Mouse (Mus musculus): Measurements from ENCODE around the gene Svop. TPM values are rescaled to one million over a fixed set of nuclear protein-coding genes. Genes with fewer than 3 reads are reported as not detected.

The Svop gene
- 85.9 and 93.9 TPM in 2 replicates for polyA plus RNA-seq (2015; fragmentation: Nextera tagmentation; extraction: Ambion mirVana)

GRCm38 (mm10) chr5:114091057-114091807 lies at the start of gene Svop:
TSS of gene Svop (minus strand) at chr5:114091570.
- Histone ChIP-seq H3K9me3 (no peaks in the 10 kb centered on the region), H3K4me3 (peak within 1 kb of the TSS; percentile 67), H3K27me3 (no peaks in the 10 kb centered on the region), H3K4me2 (peak within 1 kb of the TSS; percentile 62), H3K27ac (replicated peaks) (peak within 1 kb of the TSS; percentile 92), H3K36me3 (no peaks in the 10 kb centered on the region), H3K9ac (peak within 1 kb of the TSS; percentile 86), H3K4me1 (replicated peaks) (peaks cover 23% of the 10 kb centered on the region)
- WGBS, result 3% methylated on average over 40 of the region's 40 CpGs
- ATAC-seq (ENCODE audit: low FRiP score, low read depth), result peak; percentile 83

- Histone ChIP-seq H3K4me1 (replicated peaks) (peaks cover 29% of the 10 kb centered on the region), H3K36me3 (no peaks in the 10 kb centered on the region), H3K27me3 (no peaks in the 10 kb centered on the region), H3K4me2 (peak overlapping the region; percentile 30), H3K9ac (no peak overlapping the region), H3K4me3 (no peak overlapping the region), H3K27ac (replicated peaks) (peak overlapping the region; percentile 81), H3K9me3 (no peaks in the 10 kb centered on the region)
- WGBS, result 10% methylated on average over 9 of the region's 9 CpGs
- ATAC-seq (ENCODE audit: low FRiP score, low read depth), result peak; percentile 87
These were observed 47.8 kb upstream of the Svop start for GRCm38 (mm10) chr5:114139175-114139574.

- H3K27ac ChIP-seq (replicated peaks), result peak overlapping the region; percentile 81
- no peaks in the 10 kb centered on the region for H3K9me3 ChIP-seq
- no peak overlapping the region for H3K9ac ChIP-seq
- H3K27me3 ChIP-seq, result no peaks in the 10 kb centered on the region
- 57% methylated on average over 21 of the region's 21 CpGs for WGBS
- H3K4me2 ChIP-seq, result peak overlapping the region; percentile 30
- H3K36me3 ChIP-seq, result no peaks in the 10 kb centered on the region
- H3K4me1 ChIP-seq (replicated peaks), result peaks cover 29% of the 10 kb centered on the region
- ATAC-seq (ENCODE audit: low FRiP score, low read depth), result 0 out of 2 replicates have a peak, but pooled peaks have one; percentile 31
- no peak overlapping the region for H3K4me3 ChIP-seq
These were observed 47.2 kb upstream of the Svop start for GRCm38 (mm10) chr5:114138277-114139164.

DNA sequence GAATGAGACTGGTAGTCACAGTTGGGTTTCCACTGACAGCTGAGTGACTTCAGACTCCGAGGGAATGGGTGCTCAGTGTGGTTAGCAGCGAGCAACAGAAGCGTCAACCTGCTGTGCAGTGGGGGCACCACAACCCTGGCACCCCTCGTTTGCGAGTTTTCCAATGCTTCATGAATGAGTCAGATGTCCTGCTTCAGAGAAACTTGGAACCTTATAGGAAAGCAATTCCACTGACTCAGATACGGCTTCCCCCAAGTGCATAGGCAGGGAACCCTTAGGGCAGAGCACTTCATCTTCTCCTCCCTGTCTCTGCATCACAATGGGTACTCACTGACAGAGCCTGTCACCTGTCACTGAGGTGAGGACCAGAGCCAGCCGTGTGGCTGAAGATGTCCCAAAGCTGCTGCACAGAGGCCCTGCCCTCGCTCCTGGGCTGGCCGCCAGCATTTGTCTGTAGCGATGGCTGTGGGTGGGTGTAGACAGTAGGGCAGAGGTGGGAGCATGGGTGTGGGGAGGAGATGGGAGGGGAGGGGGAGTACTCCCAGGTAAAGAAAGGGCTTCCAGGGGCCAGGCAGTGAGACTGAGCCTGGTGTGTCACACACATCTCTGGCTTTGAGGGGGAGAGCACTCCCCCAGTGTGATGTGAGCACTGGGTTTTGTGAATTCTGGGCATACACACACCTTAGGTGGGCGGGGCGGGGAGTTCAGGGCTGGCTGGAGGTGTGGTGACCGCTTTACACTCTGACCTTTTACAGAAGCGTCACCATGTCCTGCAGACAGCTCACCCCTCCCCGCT lies 46.3 kb upstream of the Svop start:
- 77% methylated on average over 15 of the region's 15 CpGs for WGBS
- Histone ChIP-seq H3K4me2 (no peak overlapping the region), H3K27me3 (no peaks in the 10 kb centered on the region), H3K27ac (replicated peaks) (peak overlapping the region; percentile 81; the same call in 1 of the 2 replicates), H3K4me1 (replicated peaks) (peaks cover 29% of the 10 kb centered on the region), H3K36me3 (no peaks in the 10 kb centered on the region), H3K9me3 (no peaks in the 10 kb centered on the region), H3K9ac (no peak overlapping the region), H3K4me3 (no peak overlapping the region)
- ATAC-seq (ENCODE audit: low FRiP score, low read depth), result no peak

DNA sequence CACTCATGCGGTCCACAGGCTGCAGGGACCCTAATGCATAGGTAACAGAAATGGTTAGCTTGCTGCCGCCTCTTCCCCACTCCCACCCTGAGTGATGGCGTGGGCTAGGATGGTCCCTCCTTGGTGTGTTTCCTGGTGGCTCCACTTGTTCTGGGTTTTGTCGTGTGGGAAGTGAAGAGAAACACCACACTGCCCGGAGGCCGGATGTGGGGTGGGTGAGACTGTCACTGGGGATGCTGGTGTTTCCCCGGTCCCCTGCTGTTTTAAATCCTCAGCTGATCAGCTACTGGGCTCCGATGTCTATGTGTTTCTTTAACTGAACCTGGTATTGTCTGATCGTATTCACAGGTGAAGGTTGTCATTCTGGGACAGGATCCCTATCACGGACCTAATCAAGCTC lies 44.1 kb upstream of the Svop start:
- Histone ChIP-seq H3K27me3 (no peaks in the 10 kb centered on the region), H3K9ac (no peak overlapping the region), H3K4me1 (replicated peaks) (peaks cover 41% of the 10 kb centered on the region), H3K27ac (replicated peaks) (no peak overlapping the region), H3K4me3 (no peak overlapping the region), H3K9me3 (no peaks in the 10 kb centered on the region), H3K4me2 (no peak overlapping the region), H3K36me3 (no peaks in the 10 kb centered on the region)
- no peak for ATAC-seq (ENCODE audit: low FRiP score, low read depth)
- WGBS, result 91% methylated on average over 10 of the region's 10 CpGs

- WGBS, result 70% methylated on average over 6 of the region's 6 CpGs
- ATAC-seq (ENCODE audit: low FRiP score, low read depth), result no peak
- no peaks in the 10 kb centered on the region for H3K27me3 ChIP-seq
These were observed 42.7 kb upstream of the Svop start for GRCm38 (mm10) chr5:114134091-114134534.

DNA sequence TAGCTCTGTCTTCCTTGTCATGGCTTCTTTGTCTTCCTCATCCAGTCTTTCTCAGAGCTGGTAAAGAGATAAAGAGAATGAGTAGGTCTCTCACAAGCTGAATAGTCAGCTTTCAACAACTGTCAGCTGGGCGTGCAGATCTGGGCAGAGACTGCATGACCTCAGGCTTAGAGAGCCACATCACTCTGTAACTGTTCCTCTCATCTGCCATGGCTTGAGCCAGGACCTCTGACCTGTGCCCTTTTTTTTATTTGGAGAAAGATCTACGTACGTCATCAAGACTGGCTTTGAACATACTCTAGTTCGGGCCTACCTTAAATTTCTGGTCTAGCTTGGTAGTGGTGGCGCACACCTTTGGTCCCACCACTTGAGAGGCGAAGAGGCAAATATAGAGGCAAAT lies 41.5 kb upstream of the Svop start:
- WGBS, result 83% methylated on average over 6 of the region's 6 CpGs
- H3K9me3 ChIP-seq, result no peaks in the 10 kb centered on the region
- no peaks in the 10 kb centered on the region for H3K36me3 ChIP-seq
- no peak overlapping the region for H3K9ac ChIP-seq
- no peaks in the 10 kb centered on the region for H3K27me3 ChIP-seq
- no peak overlapping the region for H3K27ac ChIP-seq (replicated peaks)
- ATAC-seq (ENCODE audit: low FRiP score, low read depth), result no peak
- H3K4me3 ChIP-seq, result no peak overlapping the region
- no peak overlapping the region for H3K4me2 ChIP-seq
- peaks cover 23% of the 10 kb centered on the region for H3K4me1 ChIP-seq (replicated peaks)

More at GRCm38 (mm10) chr5:114134091-114134534, 42.7 kb upstream of the Svop start:
- Histone ChIP-seq H3K9ac (no peak overlapping the region), H3K4me3 (no peak overlapping the region), H3K36me3 (no peaks in the 10 kb centered on the region), H3K27ac (replicated peaks) (no peak overlapping the region), H3K9me3 (no peaks in the 10 kb centered on the region), H3K4me2 (no peak overlapping the region), H3K4me1 (replicated peaks) (peaks cover 35% of the 10 kb centered on the region)

- Histone ChIP-seq H3K9ac (peak overlapping the region; percentile 45), H3K9me3 (no peaks in the 10 kb centered on the region), H3K27me3 (no peaks in the 10 kb centered on the region), H3K36me3 (no peaks in the 10 kb centered on the region), H3K4me1 (replicated peaks) (peaks cover 16% of the 10 kb centered on the region), H3K27ac (replicated peaks) (peak overlapping the region; percentile 56), H3K4me2 (peak overlapping the region; percentile 93), H3K4me3 (peak overlapping the region; percentile 70)
- ATAC-seq (ENCODE audit: low FRiP score, low read depth), result no peak
- WGBS, result 1% methylated on average over 15 of the region's 15 CpGs
These were observed 40.1 kb upstream of the Svop start for GRCm38 (mm10) chr5:114131521-114131840.

GRCm38 (mm10) chr5:114130698-114131520 lies 39.5 kb upstream of the Svop start:
- peak; percentile 98 for ATAC-seq (ENCODE audit: low FRiP score, low read depth)
- Histone ChIP-seq H3K27me3 (no peaks in the 10 kb centered on the region), H3K4me2 (peak overlapping the region; percentile 93), H3K9ac (peak overlapping the region; percentile 45), H3K4me3 (peak overlapping the region; percentile 70), H3K4me1 (replicated peaks) (peaks cover 16% of the 10 kb centered on the region), H3K27ac (replicated peaks) (peak overlapping the region; percentile 56), H3K9me3 (no peaks in the 10 kb centered on the region), H3K36me3 (no peaks in the 10 kb centered on the region)
- WGBS, result 0% methylated on average over 87 of the region's 87 CpGs

- peak; percentile 50 for ATAC-seq (ENCODE audit: low FRiP score, low read depth)
- Histone ChIP-seq H3K9me3 (no peaks in the 10 kb centered on the region), H3K4me2 (peak within 1 kb of the TSS; percentile 93), H3K4me3 (peak within 1 kb of the TSS; percentile 70), H3K9ac (peak within 1 kb of the TSS; percentile 45), H3K36me3 (no peaks in the 10 kb centered on the region), H3K27ac (replicated peaks) (peak within 1 kb of the TSS; percentile 56), H3K27me3 (no peaks in the 10 kb centered on the region), H3K4me1 (replicated peaks) (peaks cover 16% of the 10 kb centered on the region)
- WGBS, result 1% methylated on average over 25 of the region's 29 CpGs
These were observed 38.8 kb upstream of the Svop start, which contains the start of gene Ung for GRCm38 (mm10) chr5:114130211-114130605. TSS of gene Ung (plus strand) at chr5:114130386.
